Mouse (Mus musculus): ENCODE results near the gene Chrdl2.
"Not testable (repeated sequence)": the region's sequence is repeated elsewhere in the genome, so short reads cannot be mapped to it uniquely, and the experiment has no call there.

Gene Chrdl2

GRCm38 (mm10) chr7:100042120-100042519, 36.1 kb downstream of the Chrdl2 start:
- DNase-seq: no peak

DNA sequence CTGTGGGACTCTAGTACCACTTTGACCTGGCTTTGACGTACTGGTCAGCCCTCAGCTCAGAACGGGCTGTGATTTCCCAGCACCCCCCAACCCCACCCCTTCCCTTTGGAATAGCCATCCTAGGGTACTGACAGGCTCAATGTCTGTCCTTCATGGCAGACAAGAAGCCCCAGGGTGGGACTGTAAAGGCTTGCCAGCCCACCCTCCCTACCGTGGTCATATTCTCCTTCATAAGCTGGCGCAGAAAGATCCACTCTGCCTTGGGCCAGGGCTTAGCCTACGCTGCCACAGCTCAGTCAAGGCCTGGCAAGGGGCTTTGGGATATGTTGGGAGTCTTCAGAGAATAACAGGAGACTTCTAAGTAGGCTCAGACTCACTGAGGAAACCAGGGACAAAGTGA, 37.1 kb downstream of the Chrdl2 start:
- DNase-seq: no peak

DNA sequence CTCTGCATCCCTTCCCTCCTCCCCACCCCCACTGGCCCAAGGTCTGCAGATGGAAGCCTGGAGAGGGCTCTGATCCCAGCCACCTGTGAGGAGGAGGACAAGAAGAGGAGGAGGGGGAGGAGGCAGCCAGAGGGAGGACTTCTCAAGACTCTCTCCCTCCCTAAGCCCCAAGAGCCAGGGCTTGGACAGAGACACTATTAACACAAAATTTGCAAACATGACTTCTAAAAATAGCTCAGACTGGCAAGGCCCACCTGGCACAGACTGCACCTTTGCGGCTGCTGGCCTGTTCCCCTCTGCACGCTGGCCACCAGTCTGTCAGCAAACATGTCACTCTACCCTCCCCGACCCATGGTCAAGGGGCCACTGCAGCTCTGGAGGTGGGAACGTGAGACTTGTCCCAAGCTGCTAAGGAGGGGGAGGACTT, 37.6 kb downstream of the Chrdl2 start:
- DNase-seq: no peak

DNA sequence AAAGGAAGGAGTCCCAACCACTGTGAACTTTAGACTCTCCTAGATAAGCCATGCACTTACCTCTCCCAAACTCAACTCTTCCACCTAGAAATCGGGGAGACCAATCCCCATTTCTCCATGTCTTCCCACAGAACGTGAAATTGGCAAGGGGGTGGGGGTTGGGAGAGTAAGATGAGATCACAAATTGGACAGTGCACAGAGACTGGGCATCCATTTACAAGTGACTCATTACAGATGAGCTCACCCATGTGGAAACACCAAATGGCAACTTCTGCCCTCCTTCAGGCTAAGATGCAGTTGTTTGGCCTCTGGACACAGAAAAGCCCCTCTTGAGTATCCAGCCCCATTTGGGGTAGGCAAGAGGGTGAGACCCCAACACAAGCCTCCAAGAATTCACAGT, 40.5 kb downstream of the Chrdl2 start:
- DNase-seq: no peak

- DNase-seq: no peak
Measured at GRCm38 (mm10) chr7:100051904-100052303, 45.9 kb downstream of the Chrdl2 start.

DNA sequence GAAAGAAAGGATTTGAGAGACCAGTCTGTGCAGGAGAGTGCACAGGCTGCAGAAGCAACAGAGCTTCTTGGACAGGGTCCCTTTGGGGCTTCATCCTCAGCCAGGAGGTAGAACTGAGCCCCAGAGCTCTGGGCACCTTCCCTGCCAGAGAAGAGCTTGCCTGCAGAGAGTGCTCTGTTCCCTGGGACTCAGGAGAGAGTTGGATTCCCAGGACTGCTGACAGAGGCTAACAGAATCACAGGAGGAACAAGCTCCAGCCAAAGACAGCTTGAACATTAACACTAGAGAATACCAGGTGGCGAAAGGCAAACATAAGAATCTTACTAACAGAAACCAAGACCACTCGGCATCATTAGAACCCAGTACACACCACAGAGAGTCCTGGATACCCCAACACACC, 47.0 kb downstream of the Chrdl2 start:
- DNase-seq: not testable (repeated sequence)

DNA sequence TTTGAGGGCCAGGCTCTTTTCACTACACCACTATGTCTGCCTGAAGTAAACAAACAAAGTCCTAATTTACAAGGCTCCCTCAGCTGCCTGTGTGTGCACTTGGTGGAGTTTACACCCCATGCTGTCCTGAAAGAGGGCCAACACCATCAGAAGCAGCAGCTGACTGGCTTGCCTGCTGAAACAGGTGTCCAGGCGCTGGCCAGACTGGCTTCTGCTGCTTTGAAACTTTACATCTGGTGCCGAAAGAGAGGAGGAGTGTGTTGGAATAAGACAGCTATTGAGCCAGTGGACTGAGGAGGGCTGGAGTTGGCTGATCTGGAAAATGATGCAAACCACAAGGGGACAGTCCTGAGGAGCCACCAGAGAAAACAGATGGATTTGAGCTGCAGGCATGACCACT, 68.0 kb downstream of the Chrdl2 start:
- DNase-seq: no peak

DNA sequence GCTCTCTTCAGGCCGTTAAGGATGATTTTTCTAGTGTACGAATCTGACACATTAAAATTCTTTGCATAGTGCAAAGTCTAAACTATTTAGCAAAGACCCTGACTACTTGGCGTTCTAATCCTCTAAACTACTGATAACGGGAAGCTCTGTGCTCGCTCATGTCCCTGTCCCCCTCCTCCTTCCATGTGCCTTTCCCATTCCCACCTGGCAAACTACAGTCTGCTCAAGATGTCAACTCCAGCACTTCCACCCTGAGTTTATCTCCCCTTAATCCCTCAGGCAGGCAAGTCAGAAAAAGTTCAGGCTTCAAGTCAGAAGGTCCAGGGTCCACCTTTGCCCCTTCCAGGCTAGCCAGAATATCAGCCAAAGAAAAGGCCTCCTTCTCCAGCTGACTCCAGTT, 70.3 kb downstream of the Chrdl2 start:
- DNase-seq: no peak

DNA sequence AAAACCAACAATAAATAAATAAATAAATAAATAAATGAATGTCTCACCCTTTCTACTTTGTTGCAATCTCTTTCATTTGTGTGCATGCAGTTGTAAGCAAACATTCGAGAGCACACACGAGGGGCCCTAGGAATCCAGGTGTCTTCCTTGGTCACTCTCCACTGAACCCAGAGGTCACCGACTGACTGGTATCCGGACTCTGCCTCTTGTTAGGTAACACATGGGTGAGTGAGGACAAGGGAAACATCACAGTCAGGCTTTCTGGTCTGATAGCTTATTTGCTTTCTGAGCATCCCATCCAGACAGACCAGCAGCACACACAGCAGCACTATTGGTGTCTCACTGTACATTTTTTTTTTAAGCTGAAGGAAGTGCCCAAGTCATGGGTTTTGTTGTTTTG, 71.1 kb downstream of the Chrdl2 start:
- DNase-seq: no peak

DNA sequence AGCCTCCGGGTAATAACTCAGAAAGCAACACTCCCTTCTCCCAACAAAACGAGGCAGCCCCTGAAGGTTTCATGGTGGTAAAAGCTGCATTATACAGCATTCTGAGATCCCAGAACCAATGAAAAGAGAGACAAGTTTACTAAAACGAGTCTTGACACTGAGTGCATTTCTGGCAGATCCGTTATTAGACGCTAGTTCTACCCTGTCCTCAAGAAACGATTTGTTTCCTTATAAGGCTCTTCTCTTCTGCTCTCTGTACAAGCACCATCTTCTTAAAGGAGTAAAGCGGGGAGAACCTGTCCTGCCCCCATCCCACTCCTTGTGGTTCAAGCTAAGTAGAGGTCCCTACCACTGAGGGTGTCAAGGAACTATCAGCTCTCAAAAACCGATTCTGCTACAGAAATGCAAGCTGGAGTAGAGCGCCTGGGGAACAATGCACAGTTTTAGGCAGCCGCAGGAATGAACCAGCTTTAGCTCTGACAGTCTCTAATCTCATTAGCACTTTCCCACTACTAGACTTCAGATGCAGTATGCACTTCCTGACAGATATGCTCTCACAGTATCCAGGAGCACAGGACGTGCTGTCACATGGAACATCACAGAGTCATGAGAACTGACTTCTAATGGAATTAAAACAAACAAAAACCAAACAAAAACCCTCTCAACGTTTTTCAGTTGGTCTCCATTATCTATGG, 74.3 kb downstream of the Chrdl2 start:
- DNase-seq: no peak

- no peak for DNase-seq
Measured at GRCm38 (mm10) chr7:100082836-100083235, 76.9 kb downstream of the Chrdl2 start.

- no peak for DNase-seq
Measured at GRCm38 (mm10) chr7:100083812-100084211, 77.8 kb downstream of the Chrdl2 start.

Data from right cerebral cortex, adult 18-20 months (tissue).